In genomic region chr2:52423611-52424247, GRCm38 (mm10) we compare ENCODE assay signal across 7 mouse cellular contexts. TPM values are rescaled to one million over a fixed set of nuclear protein-coding genes. Genes with fewer than 3 reads are reported as not detected.
A peak's percentile ranks its signal among the peaks of the same experiment; 100 is the strongest.
DNase-seq lines count a peak whose midpoint lies in the region; ATAC-seq and TF ChIP-seq lines count a peak whose summit lies in the region.

No protein-coding gene starts in this region.

- H3K27me3 ChIP-seq in testis, adult 2 months (ENCODE audit: control insufficient read depth, insufficient read depth, low read length), result no peaks in the 10 kb centered on the region
- no peaks in the 10 kb centered on the region for H3K27me3 ChIP-seq in kidney, embryonic 16.5 days (ENCODE audit: insufficient read depth, low read length)
- H3K27me3 ChIP-seq in myocyte (ENCODE audit: control insufficient read depth, insufficient read depth, insufficient read length), result no peaks in the 10 kb centered on the region

- peaks cover 57% of the 10 kb centered on the region for H3K79me2 ChIP-seq in myocyte (ENCODE audit: control insufficient read depth, insufficient read depth)

- peak overlapping the region; percentile 97 for H3K9ac ChIP-seq in kidney, embryonic 16.5 days (replicated peaks; ENCODE audit: low read length)

- peak overlapping the region; percentile 76 for H3K4me2 ChIP-seq in kidney, embryonic 16.5 days (replicated peaks; ENCODE audit: low read depth, low read length)
- peak overlapping the region; percentile 76 for H3K4me2 ChIP-seq in myocyte (ENCODE audit: low read depth)

- peaks cover 3% of the 10 kb centered on the region; the same call in 1 of the 2 replicates for H3K4me1 ChIP-seq in testis, adult 2 months (ENCODE audit: control insufficient read depth, insufficient read depth, low read length)
- H3K4me1 ChIP-seq in embryonic fibroblast, embryonic 13.5 days (ENCODE audit: control insufficient read depth, insufficient read depth, low read length), result peaks cover 13% of the 10 kb centered on the region
- peaks cover 41% of the 10 kb centered on the region for H3K4me1 ChIP-seq in kidney, embryonic 16.5 days (ENCODE audit: insufficient read depth, low read length)

- no peak for TF ChIP-seq POLR2A in testis, adult 2 months (IDR thresholded peaks at IDR 0.05; ENCODE audit: control insufficient read depth, low read depth, low read length)
- TF ChIP-seq POLR2A in embryonic fibroblast, embryonic 13.5 days (IDR thresholded peaks at IDR 0.05; ENCODE audit: low read depth, low read length), result no peak
- no peak for TF ChIP-seq POLR2A in myocyte (IDR thresholded peaks at IDR 0.05; ENCODE audit: insufficient read length, low read depth)

- no peak overlapping the region for H3K27ac ChIP-seq in testis, adult 2 months (ENCODE audit: control insufficient read depth, insufficient read depth, low read depth, low read length)
- H3K27ac ChIP-seq in embryonic fibroblast, embryonic 13.5 days (ENCODE audit: insufficient read depth, low read length), result peak overlapping the region; percentile 44
- peak overlapping the region; percentile 50; the same call in 1 of the 2 replicates for H3K27ac ChIP-seq in kidney, embryonic 16.5 days (ENCODE audit: low read length)

- 1% methylated on average over 16 of the region's 16 CpGs for WGBS in kidney, embryonic 16.5 days

- no peak for TF ChIP-seq CTCF in testis, adult 2 months (IDR thresholded peaks at IDR 0.05; ENCODE audit: control insufficient read depth, insufficient read depth, insufficient replicate concordance, low read depth, low read length)
- no peak for TF ChIP-seq CTCF in embryonic fibroblast, embryonic 13.5 days (IDR thresholded peaks at IDR 0.05; ENCODE audit: borderline replicate concordance, insufficient read depth, low read length)

- H3K9me3 ChIP-seq in kidney, embryonic 16.5 days (ENCODE audit: low read length), result no peaks in the 10 kb centered on the region

- H3ac ChIP-seq in myocyte (ENCODE audit: control insufficient read depth, insufficient read length), result peak overlapping the region; percentile 94

- no peaks in the 10 kb centered on the region for H3K36me3 ChIP-seq in testis, adult 2 months (ENCODE audit: control insufficient read depth, insufficient read depth, low read length)
- no peaks in the 10 kb centered on the region for H3K36me3 ChIP-seq in kidney, embryonic 16.5 days (ENCODE audit: insufficient read depth, low read length)
- no peaks in the 10 kb centered on the region for H3K36me3 ChIP-seq in myocyte (ENCODE audit: control insufficient read depth, insufficient read depth)

- ATAC-seq in kidney, embryonic 16.5 days (ENCODE audit: low FRiP score, low TSS enrichment), result no peak

- H3K4me3 ChIP-seq in testis, adult 2 months (ENCODE audit: control insufficient read depth, low read depth, low read length), result peak overlapping the region; percentile 95
- H3K4me3 ChIP-seq in embryonic fibroblast, embryonic 13.5 days (ENCODE audit: insufficient read depth, low read length), result peak overlapping the region; percentile 93
- peak overlapping the region; percentile 97 for H3K4me3 ChIP-seq in kidney, embryonic 16.5 days (ENCODE audit: low read length)
- H3K4me3 ChIP-seq in myocyte, result peak overlapping the region; percentile 59

- no peak for DNase-seq in testis, postnatal 10 days (ENCODE audit: low spot score)
- no peak for DNase-seq in gastrocnemius, postnatal 10 days
- no peak for DNase-seq in right cerebral cortex, postnatal 4 days

TF ChIP-seq in myocyte, 11 proteins besides CTCF, POLR2A, EP300 and RAD21:
- no peak for TF ChIP-seq SRF (IDR thresholded peaks at IDR 0.05; ENCODE audit: control insufficient read depth, insufficient read length, low read depth)
- no peak for TF ChIP-seq TCF12 (IDR thresholded peaks at IDR 0.05; ENCODE audit: insufficient read depth, poor library complexity, severe bottlenecking)
- no peak for TF ChIP-seq USF1 (IDR thresholded peaks at IDR 0.05; ENCODE audit: low read depth)
- no peak for TF ChIP-seq TCF3 (IDR thresholded peaks at IDR 0.05; ENCODE audit: insufficient read length, low read depth)
- TF ChIP-seq POLR2AphosphoS2 (IDR thresholded peaks at IDR 0.05; ENCODE audit: insufficient read length, low read depth), result no peak
- TF ChIP-seq MAX (IDR thresholded peaks at IDR 0.05; ENCODE audit: low read depth), result no peak
- TF ChIP-seq E2F4 (IDR thresholded peaks at IDR 0.05; ENCODE audit: insufficient read depth), result no peak
- TF ChIP-seq REST (IDR thresholded peaks at IDR 0.05; ENCODE audit: insufficient read depth, insufficient read length), result no peak
- no peak for TF ChIP-seq MYOG (IDR thresholded peaks at IDR 0.05; ENCODE audit: control insufficient read depth in 1 of 3, insufficient read depth in 1 of 3, insufficient read length in 2 of 3, low read depth in 2 of 3)
- no peak for TF ChIP-seq CEBPB (IDR thresholded peaks at IDR 0.05; ENCODE audit: insufficient read depth, poor library complexity, severe bottlenecking)
- TF ChIP-seq MYOD1 (IDR thresholded peaks at IDR 0.05; ENCODE audit: control insufficient read depth in 1 of 3, insufficient read length in 2 of 3, low read depth in 2 of 3), result no peak

RNA-seq across cellular contexts. Expression of gene Arl5a, which starts 1.0 kb away (rescaled TPM):
- 1.1 and 1.3 TPM in 2 replicates for polyA plus RNA-seq in testis, adult 2 months (2012; rRNA removed)
- 106 and 119 TPM in 2 replicates for polyA plus RNA-seq in embryonic fibroblast, embryonic 13.5 days (2011; ENCODE audit: insufficient read length, low read depth, missing spikeins)
- 35.6 and 45.3 TPM in 2 replicates for polyA plus RNA-seq in kidney, embryonic 16.5 days (2015; fragmentation: Nextera tagmentation; extraction: Ambion mirVana)
- polyA plus RNA-seq in myocyte (2012; fragmentation: generic; extraction: Trizol), result 14.6 TPM
- 10 to 100 TPM; 36.5 to 39.7 TPM for total RNA-seq in gastrocnemius, postnatal 10 days (2021)

RNA-seq across cellular contexts. Expression of gene Neb, which starts 45.5 kb away (rescaled TPM):
- polyA plus RNA-seq in testis, adult 2 months (2012; rRNA removed), result 0.42 and 0.74 TPM in 2 replicates
- polyA plus RNA-seq in embryonic fibroblast, embryonic 13.5 days (2011; ENCODE audit: insufficient read length, low read depth, missing spikeins), result 0.53 and 1.1 TPM in 2 replicates
- polyA plus RNA-seq in kidney, embryonic 16.5 days (2015; fragmentation: Nextera tagmentation; extraction: Ambion mirVana), result 4.9 TPM in 2 replicates
- 60.8 TPM for polyA plus RNA-seq in myocyte (2012; fragmentation: generic; extraction: Trizol)
- total RNA-seq in gastrocnemius, postnatal 10 days (2021), result 1,000 to 10,000 TPM; 3,675 to 3,755 TPM

Comparison
In these comparisons a context has a peak if more than half of its experiments do, and no peak if none do; other contexts are left out.
1. RNA of gene Neb, which starts 45.5 kb away (polyA plus RNA-seq): 60.8 TPM in myocyte (single experiment); 4.9 TPM in kidney, embryonic 16.5 days, 0.42 to 0.74 TPM in testis, adult 2 months and 0.53 to 1.1 TPM in embryonic fibroblast, embryonic 13.5 days; every median in the first group is over 10 times any median in the second.
2. Peak in every context shown above with its lines, with median percentiles within 50 percentile points of each other: H3K4me3 ChIP-seq.